Mouse (Mus musculus) forebrain, embryonic 11.5 days (tissue): ENCODE results near the gene Ift52. TPM values are rescaled to one million over a fixed set of nuclear protein-coding genes. Genes with fewer than 3 reads are reported as not detected.

Experiments used
- ATAC-seq: fragments of 200-750 bp; cut with Nextera tagmentation; replicated peaks from 2 replicates; pipeline ENCODE4 v1.8.0; 2017; ENCODE audit warnings: moderate TSS enrichment; ENCODE audit not compliant: low FRiP score
- DNase-seq: peaks from one replicate; pipeline ENCODE4 v3.0.0-alpha.2; 2017; ENCODE audit warnings: low spot score
- H3K27ac ChIP-seq: fragments of 300-500 bp; sonication (generic); 2 replicates; pipeline ENCODE4 v1.5.1; 2014; ENCODE audit warnings: low read depth, low read length
- H3K27me3 ChIP-seq: fragments of 300-500 bp; sonication (generic); 2 replicates; pipeline ENCODE4 v1.6.1; 2014; ENCODE audit warnings: mild to moderate bottlenecking, low read length, mixed read lengths; ENCODE audit not compliant: control insufficient read depth, insufficient read depth
- H3K36me3 ChIP-seq: fragments of 300-500 bp; sonication (generic); 2 replicates; pipeline ENCODE4 v1.6.1; 2014; ENCODE audit warnings: mild to moderate bottlenecking, low read length, moderate library complexity, mixed read lengths; ENCODE audit not compliant: control insufficient read depth, insufficient read depth
- H3K4me1 ChIP-seq: fragments of 300-500 bp; sonication (generic); replicated peaks from 2 replicates; pipeline ENCODE4 v1.6.1; 2014; ENCODE audit warnings: low read length, mixed read lengths; ENCODE audit not compliant: control insufficient read depth, insufficient read depth
- H3K4me2 ChIP-seq: fragments of 300-500 bp; sonication (generic); 2 replicates; pipeline ENCODE4 v1.6.1; 2014; ENCODE audit warnings: low read depth, mild to moderate bottlenecking, low read length, moderate library complexity, mixed read lengths; ENCODE audit not compliant: severe bottlenecking
- H3K4me3 ChIP-seq: fragments of 300-500 bp; sonication (generic); 2 replicates; pipeline ENCODE4 v1.5.1; 2014; ENCODE audit warnings: low read depth, low read length
- H3K9ac ChIP-seq: fragments of 300-500 bp; sonication (generic); 2 replicates; pipeline ENCODE4 v1.6.1; 2014; ENCODE audit warnings: low read length
- H3K9me3 ChIP-seq: fragments of 300-500 bp; sonication (generic); 2 replicates; pipeline ENCODE4 v1.6.1; 2016; ENCODE audit warnings: low read length, mixed read lengths; ENCODE audit not compliant: control insufficient read depth
- WGBS: fragments of 180-500 bp; shearing (Covaris S2); extraction: QIAGEN DNeasy Blood & Tissue Kit; methylation state at CpG from one replicate; pipeline ENCODE4 v1.1.7; 2014; 5-methylcytosine and 5-hydroxymethylcytosine counted together
- polyA plus RNA-seq: library from polyadenylated mRNA; unstranded; fragments of >200 nt; fragmentation: Nextera tagmentation; extraction: Ambion mirVana; gene quantifications from 2 replicates; pipeline ENCODE4 v1.2.1, GENCODE M21; 2014

The Ift52 gene
- polyA plus RNA-seq, 1 experiment from 2014 or later, result 58.7 TPM

DNA sequence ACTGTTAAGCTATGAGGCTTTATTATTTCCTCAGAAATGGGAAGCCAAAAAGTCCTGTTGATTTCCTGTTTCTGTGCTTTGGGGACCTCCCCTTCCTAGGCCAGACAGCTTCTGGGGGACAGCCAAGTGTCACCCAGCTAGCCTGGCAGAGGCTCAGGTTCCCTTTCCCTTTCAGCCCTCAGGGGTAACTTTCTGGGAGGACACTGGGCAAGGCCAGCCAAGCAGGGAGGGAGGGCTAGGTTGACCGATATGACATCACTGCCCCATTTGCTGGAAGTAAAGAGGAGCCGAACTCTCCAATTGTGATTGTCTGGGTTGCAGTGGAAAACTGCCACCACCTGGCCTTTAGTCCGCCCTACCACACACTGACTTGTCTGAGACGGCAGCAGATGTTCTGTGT is 41.2 kb upstream of the Ift52 start:
- Histone ChIP-seq H3K27ac (no peak overlapping the region), H3K9me3 (no peaks in the 10 kb centered on the region), H3K4me3 (no peak overlapping the region), H3K9ac (no peak overlapping the region), H3K4me2 (no peak overlapping the region), H3K4me1 (no peaks in the 10 kb centered on the region), H3K36me3 (no peaks in the 10 kb centered on the region), H3K27me3 (no peaks in the 10 kb centered on the region)
- DNase-seq (no peak), ATAC-seq (no peak)
- WGBS, result 74% methylated on average over 4 of the region's 4 CpGs

- no peak overlapping the region for H3K9ac ChIP-seq
- no peaks in the 10 kb centered on the region for H3K4me1 ChIP-seq
- DNase-seq, result no peak
- ATAC-seq, result no peak
- no peaks in the 10 kb centered on the region for H3K36me3 ChIP-seq
- 88% methylated on average over 6 of the region's 6 CpGs for WGBS
- H3K27ac ChIP-seq, result no peak overlapping the region
- H3K4me2 ChIP-seq, result no peak overlapping the region
- no peaks in the 10 kb centered on the region for H3K9me3 ChIP-seq
- H3K27me3 ChIP-seq, result no peaks in the 10 kb centered on the region
- H3K4me3 ChIP-seq, result no peak overlapping the region
Observed at GRCm38 (mm10) chr2:162984381-162984780, 32.8 kb upstream of the Ift52 start.

DNA sequence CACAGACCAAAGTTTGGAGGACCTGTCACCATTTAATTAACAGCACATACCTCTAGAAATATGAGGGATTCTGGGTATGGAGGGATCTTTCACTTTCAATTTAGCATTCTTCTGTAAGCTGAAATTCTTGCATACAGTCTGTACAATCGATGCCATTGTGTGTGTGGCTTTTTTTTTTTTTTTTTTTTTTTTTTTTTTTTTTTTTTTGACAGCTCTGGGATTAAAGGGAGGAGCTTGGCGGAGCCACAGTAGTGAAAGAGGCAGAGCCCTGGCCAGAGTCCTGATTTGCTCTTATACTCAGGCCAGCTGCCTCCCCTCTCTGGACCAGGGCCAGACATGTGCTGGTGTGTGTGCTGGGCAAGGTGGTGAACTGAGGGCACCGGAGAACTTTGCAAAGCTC is 31.2 kb upstream of the Ift52 start:
- H3K9me3 ChIP-seq, result no peaks in the 10 kb centered on the region
- H3K27me3 ChIP-seq, result no peaks in the 10 kb centered on the region
- ATAC-seq (no peak), DNase-seq (no peak)
- H3K4me1 ChIP-seq, result no peaks in the 10 kb centered on the region
- 59% methylated on average over 3 of the region's 3 CpGs for WGBS
- H3K4me2 ChIP-seq, result no peak overlapping the region
- H3K9ac ChIP-seq, result no peak overlapping the region
- H3K27ac ChIP-seq, result no peak overlapping the region
- H3K4me3 ChIP-seq, result no peak overlapping the region
- no peaks in the 10 kb centered on the region for H3K36me3 ChIP-seq

- 88% methylated on average over 3 of the region's 3 CpGs for WGBS
- Histone ChIP-seq H3K4me1 (no peaks in the 10 kb centered on the region), H3K9me3 (no peaks in the 10 kb centered on the region), H3K27me3 (no peaks in the 10 kb centered on the region), H3K36me3 (no peaks in the 10 kb centered on the region), H3K4me3 (no peak overlapping the region), H3K9ac (no peak overlapping the region), H3K27ac (no peak overlapping the region), H3K4me2 (no peak overlapping the region)
- no peak for DNase-seq
- ATAC-seq, result no peak
Observed at GRCm38 (mm10) chr2:162986764-162987163, 30.4 kb upstream of the Ift52 start.

DNA sequence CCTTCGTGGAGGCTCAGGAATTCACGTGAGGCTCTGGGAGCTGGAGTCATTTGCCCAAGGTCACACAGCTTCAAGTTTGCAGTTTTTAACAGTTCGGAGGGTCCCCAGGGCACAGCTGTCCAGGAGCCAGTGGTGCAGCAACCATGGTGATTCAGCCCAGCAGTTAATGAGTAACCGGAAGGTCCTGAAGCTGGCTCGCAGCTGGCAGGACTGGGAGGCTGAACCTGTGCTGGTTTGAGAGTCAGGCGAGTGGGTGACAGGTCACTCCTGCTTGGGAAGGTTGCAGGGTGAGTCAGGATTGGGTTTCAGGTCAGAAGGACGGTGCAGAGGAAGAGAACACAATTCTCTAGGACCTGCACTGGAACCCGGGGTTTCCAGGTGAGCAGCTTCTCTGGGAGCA is 29.9 kb upstream of the Ift52 start, which contains the start of gene Sgk2:
Sgk2 (plus strand) TSS at position 113 of the 400 bp plus-strand sequence.
- Histone ChIP-seq H3K27me3 (no peaks in the 10 kb centered on the region), H3K4me3 (no peak within 1 kb of the TSS), H3K4me2 (no peak within 1 kb of the TSS), H3K9ac (no peak within 1 kb of the TSS), H3K9me3 (no peaks in the 10 kb centered on the region), H3K36me3 (no peaks in the 10 kb centered on the region), H3K4me1 (no peaks in the 10 kb centered on the region), H3K27ac (no peak within 1 kb of the TSS)
- WGBS, result 72% methylated on average over 8 of the region's 8 CpGs
- DNase-seq (no peak), ATAC-seq (no peak)

DNA sequence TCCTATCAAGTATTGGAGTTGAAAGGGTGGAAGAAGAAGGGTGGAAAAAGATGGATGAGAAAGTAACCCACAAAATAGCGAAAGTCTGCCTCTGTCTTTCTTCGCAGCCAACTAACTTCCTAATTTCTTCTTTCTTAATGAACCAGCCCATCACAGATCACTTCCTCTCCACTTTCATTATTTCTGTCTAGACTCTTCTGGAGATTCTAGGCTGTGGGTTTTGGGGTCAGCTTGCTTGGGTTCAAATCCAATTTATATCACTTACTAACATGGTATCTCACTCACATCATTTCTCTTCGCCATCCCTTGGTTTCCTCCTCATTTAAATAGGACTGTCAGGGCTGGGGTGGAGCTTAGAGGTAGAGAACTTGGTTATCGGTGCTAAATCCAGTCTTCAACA is 28.9 kb upstream of the Ift52 start:
- Histone ChIP-seq H3K9me3 (no peaks in the 10 kb centered on the region), H3K4me2 (no peak overlapping the region), H3K36me3 (no peaks in the 10 kb centered on the region), H3K27ac (no peak overlapping the region), H3K4me3 (no peak overlapping the region), H3K4me1 (no peaks in the 10 kb centered on the region), H3K27me3 (no peaks in the 10 kb centered on the region), H3K9ac (no peak overlapping the region)
- ATAC-seq (no peak), DNase-seq (no peak)
- 91% methylated on average over 4 of the region's 4 CpGs for WGBS

GRCm38 (mm10) chr2:162991394-162992083 is 25.6 kb upstream of the Ift52 start:
- Histone ChIP-seq H3K4me3 (no peak overlapping the region), H3K36me3 (no peaks in the 10 kb centered on the region), H3K4me2 (no peak overlapping the region), H3K27me3 (no peaks in the 10 kb centered on the region), H3K9ac (no peak overlapping the region), H3K4me1 (no peaks in the 10 kb centered on the region), H3K9me3 (no peaks in the 10 kb centered on the region), H3K27ac (no peak overlapping the region)
- DNase-seq (no peak), ATAC-seq (no peak)
- 39% methylated on average over 6 of the region's 6 CpGs for WGBS

GRCm38 (mm10) chr2:162992084-162992437 is 25.1 kb upstream of the Ift52 start:
- H3K9ac ChIP-seq, result no peak overlapping the region
- H3K4me2 ChIP-seq, result no peak overlapping the region
- DNase-seq (no peak), ATAC-seq (no peak)
- no peak overlapping the region for H3K4me3 ChIP-seq
- no peaks in the 10 kb centered on the region for H3K4me1 ChIP-seq
- no peaks in the 10 kb centered on the region for H3K36me3 ChIP-seq
- no peaks in the 10 kb centered on the region for H3K27me3 ChIP-seq
- H3K9me3 ChIP-seq, result no peaks in the 10 kb centered on the region
- no peak overlapping the region for H3K27ac ChIP-seq

DNA sequence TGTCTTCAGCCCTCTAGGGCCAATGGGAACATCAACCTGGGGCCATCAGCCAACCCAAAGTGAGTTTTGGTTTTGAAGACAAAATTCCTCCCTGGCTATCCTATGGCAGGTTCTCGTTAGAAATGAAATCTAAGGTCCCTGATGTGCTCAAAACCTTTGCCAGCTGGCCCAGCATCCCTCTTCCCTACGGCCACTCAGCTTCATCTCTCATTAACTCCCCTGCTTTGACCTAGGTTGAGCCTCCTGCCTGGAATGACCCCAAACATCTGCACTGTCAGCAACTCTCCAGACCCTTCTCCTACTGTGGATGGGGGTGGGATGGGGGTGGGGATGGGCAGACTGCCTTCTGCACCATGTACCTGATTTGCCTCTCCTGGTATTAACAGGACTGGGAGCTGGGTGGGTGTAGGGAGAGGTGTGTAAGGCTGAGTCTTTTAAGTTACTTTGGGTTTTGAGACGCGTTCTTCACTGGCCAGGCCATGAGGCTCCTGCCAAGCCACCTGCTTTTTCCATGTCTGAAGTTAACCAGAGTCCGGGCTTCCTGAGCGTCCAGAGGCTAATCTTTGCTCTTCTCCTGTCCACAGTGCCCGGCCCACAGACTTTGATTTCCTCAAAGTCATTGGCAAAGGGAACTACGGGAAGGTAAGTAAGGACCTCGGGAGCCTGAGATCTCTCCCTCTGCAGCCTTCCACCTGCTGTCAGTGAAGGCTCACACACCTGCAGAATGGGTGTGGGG is 23.1 kb upstream of the Ift52 start:
- Histone ChIP-seq H3K4me2 (no peak overlapping the region), H3K36me3 (no peaks in the 10 kb centered on the region), H3K27ac (no peak overlapping the region), H3K9me3 (no peaks in the 10 kb centered on the region), H3K9ac (no peak overlapping the region), H3K4me1 (no peaks in the 10 kb centered on the region), H3K4me3 (no peak overlapping the region), H3K27me3 (no peaks in the 10 kb centered on the region)
- ATAC-seq (no peak), DNase-seq (no peak)
- 79% methylated on average over 9 of the region's 9 CpGs for WGBS
